26 mouse cellular contexts compared by ENCODE assay signal in genomic region chr3:24514918-24515317, GRCm38 (mm10).
A peak's percentile ranks its signal among the peaks of the same experiment; 100 is the strongest.
DNase-seq lines count a peak whose midpoint lies in the region; ATAC-seq and TF ChIP-seq lines count a peak whose summit lies in the region.
"Had no signal": no experiment of that assay in that cellular context is flagged by ENCODE, and none has a peak within 500 bp of the region (broad histone marks: within the 10 kb centered on the region; RNA-seq: fewer than 3 reads in every experiment).

No protein-coding gene starts in this region.

- DNase-seq in embryonic facial prominence, embryonic 14.5 days (ENCODE audit: low spot score): peak; percentile 45
- DNase-seq in embryonic facial prominence, embryonic 10.5 days (ENCODE audit: low spot score): no peak
- DNase-seq in kidney, adult 11 months: no peak
- DNase-seq in limb, embryonic 10.5 days (ENCODE audit: low spot score): no peak
- peak; percentile 42 for DNase-seq in brain, embryonic 14.5 days (ENCODE audit: low read depth)
- DNase-seq in adipocyte (ENCODE audit: low spot score): no peak
- DNase-seq: adrenal gland, postnatal 10 days; cerebellum, adult 18-20 months; heart, adult 2 months; heart, postnatal 4 days; kidney, postnatal 10 days; left cerebral cortex, postnatal 4 days; right cerebral cortex, postnatal 25 days had no signal

- H3K9ac ChIP-seq in embryonic facial prominence, embryonic 14.5 days (ENCODE audit: low read depth, low read length): no peak overlapping the region
- H3K9ac ChIP-seq in kidney, embryonic 14.5 days (ENCODE audit: low read depth, low read length): no peak overlapping the region
- no peak overlapping the region for H3K9ac ChIP-seq in limb, embryonic 13.5 days
- H3K9ac ChIP-seq: embryonic facial prominence, embryonic 15.5 days; forebrain, embryonic 13.5 days; heart, embryonic 12.5 days; hindbrain, embryonic 14.5 days; liver, embryonic 15.5 days; lung, embryonic 15.5 days; midbrain, embryonic 12.5 days; neural tube, embryonic 13.5 days; stomach, embryonic 15.5 days had no signal

- no peaks in the 10 kb centered on the region for H3K9me3 ChIP-seq in embryonic facial prominence, embryonic 14.5 days (ENCODE audit: control insufficient read depth, low read length)
- no peaks in the 10 kb centered on the region for H3K9me3 ChIP-seq in embryonic facial prominence, embryonic 10.5 days
- no peaks in the 10 kb centered on the region for H3K9me3 ChIP-seq in kidney, embryonic 14.5 days (ENCODE audit: control insufficient read depth, low read length)
- no peaks in the 10 kb centered on the region for H3K9me3 ChIP-seq in limb, embryonic 13.5 days
- no peaks in the 10 kb centered on the region for H3K9me3 ChIP-seq in limb, embryonic 10.5 days (replicated peaks)
- H3K9me3 ChIP-seq: embryonic facial prominence, embryonic 15.5 days; forebrain, embryonic 13.5 days; liver, embryonic 15.5 days; lung, embryonic 15.5 days; midbrain, embryonic 12.5 days; neural tube, embryonic 13.5 days; stomach, embryonic 15.5 days had no signal

- TF ChIP-seq CTCF in brain, embryonic 14.5 days (IDR thresholded peaks at IDR 0.05; ENCODE audit: borderline replicate concordance, extremely low read depth, insufficient read depth, insufficient read length): no peak

- H3K27me3 ChIP-seq in embryonic facial prominence, embryonic 14.5 days (replicated peaks; ENCODE audit: control insufficient read depth, insufficient read depth, low read length): no peaks in the 10 kb centered on the region
- no peaks in the 10 kb centered on the region for H3K27me3 ChIP-seq in embryonic facial prominence, embryonic 10.5 days (replicated peaks; ENCODE audit: low read depth, poor library complexity, severe bottlenecking)
- no peaks in the 10 kb centered on the region for H3K27me3 ChIP-seq in kidney, embryonic 14.5 days (ENCODE audit: control insufficient read depth, insufficient read depth, low read length)
- no peaks in the 10 kb centered on the region for H3K27me3 ChIP-seq in limb, embryonic 13.5 days
- no peaks in the 10 kb centered on the region for H3K27me3 ChIP-seq in limb, embryonic 10.5 days (ENCODE audit: low read depth, poor library complexity, severe bottlenecking)
- H3K27me3 ChIP-seq: CH12.LX; embryonic facial prominence, embryonic 15.5 days; forebrain, embryonic 13.5 days; heart, embryonic 12.5 days; liver, embryonic 15.5 days; lung, embryonic 15.5 days; midbrain, embryonic 12.5 days; neural tube, embryonic 13.5 days; stomach, embryonic 15.5 days had no signal

- 30% methylated on average over 1 of the region's 1 CpGs for WGBS in embryonic facial prominence, embryonic 14.5 days
- WGBS in embryonic facial prominence, embryonic 10.5 days: 59% methylated on average over 1 of the region's 1 CpGs
- 28% methylated on average over 1 of the region's 1 CpGs for WGBS in kidney, embryonic 14.5 days
- 25% methylated on average over 1 of the region's 1 CpGs for WGBS in limb, embryonic 13.5 days
- WGBS in limb, embryonic 10.5 days: 60% methylated on average over 1 of the region's 1 CpGs

- no peaks in the 10 kb centered on the region for H3K36me3 ChIP-seq in embryonic facial prominence, embryonic 14.5 days (ENCODE audit: control insufficient read depth, insufficient read depth, low read length)
- H3K36me3 ChIP-seq in embryonic facial prominence, embryonic 10.5 days (replicated peaks): no peaks in the 10 kb centered on the region
- no peaks in the 10 kb centered on the region for H3K36me3 ChIP-seq in kidney, embryonic 14.5 days (ENCODE audit: control insufficient read depth, insufficient read depth, low read length)
- H3K36me3 ChIP-seq in limb, embryonic 13.5 days: no peaks in the 10 kb centered on the region
- H3K36me3 ChIP-seq in limb, embryonic 10.5 days: no peaks in the 10 kb centered on the region
- H3K36me3 ChIP-seq: embryonic facial prominence, embryonic 15.5 days; heart, embryonic 12.5 days; liver, embryonic 15.5 days; lung, embryonic 15.5 days; midbrain, embryonic 12.5 days; neural tube, embryonic 13.5 days; stomach, embryonic 15.5 days had no signal

- ATAC-seq in embryonic facial prominence, embryonic 14.5 days (ENCODE audit: low read depth): no peak
- peak; percentile 55; the same call in 1 of the 2 replicates for ATAC-seq in kidney, embryonic 14.5 days (ENCODE audit: low FRiP score, low TSS enrichment)
- peak; percentile 51; the same call in 1 of the 2 replicates for ATAC-seq in limb, embryonic 13.5 days (ENCODE audit: low FRiP score, low read depth)
- ATAC-seq: forebrain, embryonic 13.5 days; intestine, embryonic 16.5 days had no signal

- no peak for TF ChIP-seq POLR2A in brain, embryonic 14.5 days (IDR thresholded peaks at IDR 0.05; ENCODE audit: borderline replicate concordance, extremely low read depth, insufficient read depth, insufficient read length, poor library complexity, severe bottlenecking)

- H3K4me2 ChIP-seq in embryonic facial prominence, embryonic 14.5 days (ENCODE audit: low read depth, low read length): no peak overlapping the region
- no peak overlapping the region for H3K4me2 ChIP-seq in kidney, embryonic 14.5 days (replicated peaks; ENCODE audit: low read depth, low read length)
- H3K4me2 ChIP-seq in limb, embryonic 13.5 days (replicated peaks): no peak overlapping the region
- H3K4me2 ChIP-seq: embryonic facial prominence, embryonic 15.5 days; forebrain, embryonic 13.5 days; heart, embryonic 12.5 days; hindbrain, embryonic 14.5 days; liver, embryonic 15.5 days; lung, embryonic 15.5 days; midbrain, embryonic 12.5 days; neural tube, embryonic 13.5 days; stomach, embryonic 15.5 days had no signal

- H3K4me3 ChIP-seq in embryonic facial prominence, embryonic 14.5 days (ENCODE audit: low read depth, low read length): no peak overlapping the region
- H3K4me3 ChIP-seq in embryonic facial prominence, embryonic 10.5 days: no peak overlapping the region
- H3K4me3 ChIP-seq in kidney, embryonic 14.5 days (ENCODE audit: low read length): no peak overlapping the region
- no peak overlapping the region for H3K4me3 ChIP-seq in limb, embryonic 13.5 days
- no peak overlapping the region for H3K4me3 ChIP-seq in limb, embryonic 10.5 days
- H3K4me3 ChIP-seq: embryonic facial prominence, embryonic 15.5 days; forebrain, embryonic 13.5 days; heart, adult 2 months; heart, embryonic 12.5 days; liver, embryonic 15.5 days; lung, embryonic 15.5 days; midbrain, embryonic 12.5 days; neural tube, embryonic 13.5 days; stomach, embryonic 15.5 days had no signal

- H3K4me1 ChIP-seq in embryonic facial prominence, embryonic 14.5 days (ENCODE audit: control insufficient read depth, insufficient read depth, low read length): no peaks in the 10 kb centered on the region
- H3K4me1 ChIP-seq in embryonic facial prominence, embryonic 10.5 days: no peaks in the 10 kb centered on the region
- no peaks in the 10 kb centered on the region for H3K4me1 ChIP-seq in kidney, embryonic 14.5 days (ENCODE audit: control insufficient read depth, insufficient read depth, low read length)
- 0 out of 2 replicates have a peak, but pooled peaks cover 4% of the 10 kb centered on the region for H3K4me1 ChIP-seq in limb, embryonic 13.5 days
- no peaks in the 10 kb centered on the region for H3K4me1 ChIP-seq in limb, embryonic 10.5 days
- H3K4me1 ChIP-seq: embryonic facial prominence, embryonic 15.5 days; forebrain, embryonic 13.5 days; heart, embryonic 12.5 days; liver, embryonic 15.5 days; lung, embryonic 15.5 days; midbrain, embryonic 12.5 days; neural tube, embryonic 13.5 days; stomach, embryonic 15.5 days had no signal

- H3K27ac ChIP-seq in embryonic facial prominence, embryonic 14.5 days (replicated peaks; ENCODE audit: low read depth, low read length): no peak overlapping the region
- H3K27ac ChIP-seq in embryonic facial prominence, embryonic 10.5 days (replicated peaks): no peak overlapping the region
- H3K27ac ChIP-seq in kidney, embryonic 14.5 days (ENCODE audit: low read depth, low read length): no peak overlapping the region
- no peak overlapping the region for H3K27ac ChIP-seq in limb, embryonic 13.5 days
- H3K27ac ChIP-seq in limb, embryonic 10.5 days: no peak overlapping the region
- H3K27ac ChIP-seq: embryonic facial prominence, embryonic 15.5 days; forebrain, embryonic 13.5 days; heart, adult 2 months; hindbrain, embryonic 14.5 days; liver, embryonic 15.5 days; lung, embryonic 15.5 days; midbrain, embryonic 12.5 days; neural tube, embryonic 13.5 days; stomach, embryonic 15.5 days had no signal

Comparison
In these comparisons a context has a peak if more than half of its experiments do, and no peak if none do; other contexts are left out.
1. DNase-seq: peak in embryonic facial prominence, embryonic 14.5 days (single experiment) and brain, embryonic 14.5 days (single experiment); none in embryonic facial prominence, embryonic 10.5 days (single experiment), kidney, adult 11 months (single experiment), limb, embryonic 10.5 days (single experiment) and adipocyte (single experiment).